Mouse (Mus musculus) forebrain, embryonic 12.5 days (tissue): Measurements from ENCODE around the gene Lsamp. TPM values are rescaled to one million over a fixed set of nuclear protein-coding genes. Genes with fewer than 3 reads are reported as not detected.

Source experiments
- ATAC-seq: fragments of 200-750 bp; cut with Nextera tagmentation; 2 replicates; pipeline ENCODE4 v1.8.0; 2017; ENCODE audit warnings: moderate TSS enrichment; ENCODE audit not compliant: low FRiP score
- H3K27ac ChIP-seq: fragments of 300-500 bp; sonication (generic); 2 replicates; pipeline ENCODE4 v1.5.1; 2016; ENCODE audit warnings: mild to moderate bottlenecking
- H3K27me3 ChIP-seq: fragments of 300-500 bp; sonication (generic); 2 replicates; pipeline ENCODE4 v1.6.1; 2016; ENCODE audit warnings: mild to moderate bottlenecking
- H3K36me3 ChIP-seq: fragments of 300-500 bp; sonication (generic); replicated peaks from 2 replicates; pipeline ENCODE4 v1.6.1; 2016; ENCODE audit warnings: mild to moderate bottlenecking
- H3K4me1 ChIP-seq: fragments of 300-500 bp; sonication (generic); 2 replicates; pipeline ENCODE4 v1.6.1; 2016
- H3K4me2 ChIP-seq: fragments of 300-500 bp; sonication (generic); 2 replicates; pipeline ENCODE4 v1.6.1; 2016; ENCODE audit warnings: mild to moderate bottlenecking, moderate library complexity
- H3K4me3 ChIP-seq: fragments of 300-500 bp; sonication (generic); replicated peaks from 2 replicates; pipeline ENCODE4 v1.5.1; 2016; ENCODE audit warnings: mild to moderate bottlenecking
- H3K9ac ChIP-seq: fragments of 300-500 bp; sonication (generic); 2 replicates; pipeline ENCODE4 v1.6.1; 2016; ENCODE audit warnings: mild to moderate bottlenecking
- H3K9me3 ChIP-seq: fragments of 300-500 bp; sonication (generic); 2 replicates; pipeline ENCODE4 v1.6.1; 2016
- WGBS: fragments of 180-500 bp; shearing (Covaris S2); methylation state at CpG from one replicate; pipeline ENCODE4 v1.1.7; 2016; 5-methylcytosine and 5-hydroxymethylcytosine counted together
- polyA plus RNA-seq: library from polyadenylated mRNA; unstranded; fragments of >200 nt; fragmentation: Nextera tagmentation; extraction: Ambion mirVana; gene quantifications from 2 replicates; pipeline ENCODE4 v1.2.1, GENCODE M21; 2016

Lsamp gene
- polyA plus RNA-seq, 1 experiment from 2014 or later, result 24.6 TPM

- Histone ChIP-seq H3K36me3 (no peaks in the 10 kb centered on the region), H3K4me3 (no peak overlapping the region), H3K4me1 (no peaks in the 10 kb centered on the region), H3K4me2 (no peak overlapping the region), H3K27ac (no peak overlapping the region), H3K9ac (no peak overlapping the region), H3K9me3 (no peaks in the 10 kb centered on the region), H3K27me3 (peaks cover 9% of the 10 kb centered on the region; the same call in 1 of the 2 replicates)
- peak; percentile 93 for ATAC-seq
- WGBS, result 69% methylated on average over 3 of the region's 3 CpGs
These were observed 655.6 kb downstream of the Lsamp start for GRCm38 (mm10) chr16:40639621-40640371.

DNA sequence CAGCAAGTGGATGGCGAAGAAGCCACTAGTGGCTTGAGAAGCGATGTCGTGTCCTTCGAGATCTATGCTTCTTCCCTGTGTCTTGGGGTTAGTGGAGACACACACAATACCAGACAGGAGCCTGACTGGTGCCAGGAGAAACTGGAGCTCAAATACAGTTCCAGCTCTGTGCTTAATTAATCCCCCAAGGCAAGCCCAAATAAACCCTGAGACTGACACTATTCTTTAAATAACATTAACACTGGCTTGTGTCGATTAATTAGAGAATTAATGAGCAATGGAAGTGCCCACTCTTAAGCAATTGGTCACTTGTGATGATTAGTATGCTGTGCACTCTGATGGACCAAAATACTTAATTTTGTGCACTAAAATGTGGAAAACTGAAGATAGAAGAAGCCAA lies 668.6 kb downstream of the Lsamp start:
- Histone ChIP-seq H3K4me3 (no peak overlapping the region), H3K27me3 (no peaks in the 10 kb centered on the region), H3K4me2 (no peak overlapping the region), H3K9me3 (no peaks in the 10 kb centered on the region), H3K36me3 (no peaks in the 10 kb centered on the region), H3K9ac (no peak overlapping the region), H3K27ac (no peak overlapping the region), H3K4me1 (no peaks in the 10 kb centered on the region; the same call in 1 of the 2 replicates)
- ATAC-seq, result peak; percentile 85; the same call in 1 of the 2 replicates
- 71% methylated on average over 5 of the region's 5 CpGs for WGBS

- ATAC-seq, result peak; percentile 68; the same call in 1 of the 2 replicates
These were observed 669.3 kb downstream of the Lsamp start for GRCm38 (mm10) chr16:40653508-40653907.

DNA sequence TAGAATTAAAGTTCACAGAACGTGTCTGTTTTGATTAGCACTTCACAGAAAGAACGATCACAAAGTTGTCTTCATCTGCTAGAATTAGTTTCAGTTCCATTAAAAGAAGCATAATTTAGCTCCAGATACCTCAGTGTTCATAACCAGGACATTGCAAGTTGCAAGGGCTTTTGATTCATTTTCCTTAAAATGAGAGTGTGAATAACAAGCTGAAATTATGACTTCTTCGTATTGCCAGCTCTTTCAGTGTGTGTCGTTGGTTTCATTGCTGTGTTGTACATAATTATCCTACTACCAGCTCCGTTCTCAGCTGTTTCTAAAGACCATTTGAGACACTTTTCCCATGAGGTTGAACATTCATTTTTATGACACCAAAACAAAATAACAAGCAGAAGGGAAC lies 672.2 kb downstream of the Lsamp start:
- WGBS, result 86% methylated on average over 5 of the region's 5 CpGs
- Histone ChIP-seq H3K27me3 (no peaks in the 10 kb centered on the region), H3K9me3 (no peaks in the 10 kb centered on the region), H3K4me3 (no peak overlapping the region), H3K9ac (no peak overlapping the region), H3K36me3 (no peaks in the 10 kb centered on the region), H3K4me1 (no peaks in the 10 kb centered on the region; the same call in 1 of the 2 replicates), H3K4me2 (no peak overlapping the region), H3K27ac (no peak overlapping the region)
- no peak for ATAC-seq

More at GRCm38 (mm10) chr16:40653508-40653907, 669.3 kb downstream of the Lsamp start:
- WGBS, result 65% methylated on average over 1 of the region's 1 CpGs
- no peaks in the 10 kb centered on the region for H3K27me3 ChIP-seq
- no peak overlapping the region for H3K27ac ChIP-seq
- no peak overlapping the region for H3K9ac ChIP-seq
- no peaks in the 10 kb centered on the region; the same call in 1 of the 2 replicates for H3K4me1 ChIP-seq
- H3K36me3 ChIP-seq, result no peaks in the 10 kb centered on the region
- H3K4me2 ChIP-seq, result no peak overlapping the region
- H3K9me3 ChIP-seq, result no peaks in the 10 kb centered on the region
- no peak overlapping the region for H3K4me3 ChIP-seq

- no peaks in the 10 kb centered on the region for H3K27me3 ChIP-seq
- 59% methylated on average over 6 of the region's 6 CpGs for WGBS
- H3K4me2 ChIP-seq, result no peak overlapping the region
- H3K4me3 ChIP-seq, result no peak overlapping the region
- no peak for ATAC-seq
- H3K9ac ChIP-seq, result no peak overlapping the region
- no peaks in the 10 kb centered on the region for H3K36me3 ChIP-seq
- H3K9me3 ChIP-seq, result no peaks in the 10 kb centered on the region
- H3K4me1 ChIP-seq, result no peaks in the 10 kb centered on the region; the same call in 1 of the 2 replicates
- no peak overlapping the region for H3K27ac ChIP-seq
These were observed 672.7 kb downstream of the Lsamp start for GRCm38 (mm10) chr16:40656871-40657270.

DNA sequence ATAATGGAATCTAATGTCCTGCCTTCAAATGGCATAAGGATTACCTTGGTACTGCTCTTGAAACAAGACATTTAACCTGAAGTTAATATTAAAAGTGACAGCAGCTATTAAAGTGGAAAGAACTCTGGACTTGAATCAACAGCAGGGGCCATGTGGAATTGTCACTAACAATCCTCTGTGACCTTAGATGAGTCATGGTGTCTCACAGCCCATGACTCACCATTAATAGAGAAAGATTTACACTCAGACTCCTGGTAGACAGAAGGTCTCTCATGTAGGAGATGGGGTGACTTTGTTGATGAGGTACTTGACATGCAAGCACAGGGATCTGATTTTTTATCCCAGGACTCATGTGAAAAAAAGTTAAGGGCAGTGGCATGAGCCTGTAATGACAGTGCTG lies 701.4 kb downstream of the Lsamp start:
- Histone ChIP-seq H3K4me1 (no peaks in the 10 kb centered on the region), H3K4me3 (no peak overlapping the region), H3K36me3 (no peaks in the 10 kb centered on the region), H3K9me3 (no peaks in the 10 kb centered on the region), H3K27me3 (no peaks in the 10 kb centered on the region), H3K9ac (no peak overlapping the region), H3K4me2 (no peak overlapping the region), H3K27ac (no peak overlapping the region)
- ATAC-seq, result no peak

DNA sequence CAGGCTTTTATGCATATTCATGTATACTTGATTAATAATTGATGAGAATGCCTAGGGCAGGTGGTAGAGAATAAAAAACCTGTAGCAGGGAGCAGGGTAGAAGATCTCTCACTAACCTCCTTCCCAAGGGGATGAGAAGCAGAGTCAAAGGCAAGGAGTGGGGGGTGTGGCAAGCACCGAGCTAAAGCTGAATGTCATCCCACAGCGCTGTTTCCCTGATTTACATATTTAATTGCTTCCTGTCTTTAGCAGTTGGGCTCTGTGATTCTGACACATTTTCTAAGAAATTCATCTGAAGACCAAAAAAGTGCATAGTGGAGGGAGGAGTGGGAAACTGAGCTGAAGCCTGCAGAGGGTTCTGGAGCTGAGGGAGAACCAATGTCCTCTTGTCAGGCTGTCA lies 708.1 kb downstream of the Lsamp start:
- WGBS, result 32% methylated on average over 2 of the region's 2 CpGs

DNA sequence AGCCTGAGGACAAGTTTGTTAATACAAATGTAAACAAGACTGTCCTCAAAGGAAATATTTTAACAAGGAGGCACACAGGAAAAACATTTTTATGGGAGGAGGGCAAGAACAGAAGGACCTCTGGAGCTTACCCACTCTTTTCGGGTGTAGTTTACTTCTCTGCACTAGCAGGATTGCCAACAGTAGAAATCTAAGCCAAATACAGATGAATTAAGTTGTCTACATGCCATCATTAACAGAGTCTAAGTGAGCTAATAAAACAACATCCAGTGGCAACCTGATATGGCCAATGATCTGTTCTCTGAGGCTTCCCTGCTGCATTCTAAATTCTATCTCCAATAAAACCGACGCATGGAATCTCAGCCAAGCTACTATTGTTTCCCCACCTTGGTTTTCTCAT lies 713.1 kb downstream of the Lsamp start:
- H3K9ac ChIP-seq, result no peak overlapping the region
- H3K4me2 ChIP-seq, result no peak overlapping the region
- WGBS, result 92% methylated on average over 3 of the region's 3 CpGs
- H3K4me1 ChIP-seq, result 0 out of 2 replicates have a peak, but pooled peaks cover 1% of the 10 kb centered on the region
- no peak overlapping the region for H3K4me3 ChIP-seq
- no peaks in the 10 kb centered on the region for H3K27me3 ChIP-seq
- H3K27ac ChIP-seq, result no peak overlapping the region
- no peaks in the 10 kb centered on the region for H3K36me3 ChIP-seq
- H3K9me3 ChIP-seq, result no peaks in the 10 kb centered on the region
- no peak for ATAC-seq

More for the DNA sequence above, 708.1 kb downstream of the Lsamp start:
- no peak overlapping the region for H3K9ac ChIP-seq
- no peak for ATAC-seq
- no peaks in the 10 kb centered on the region for H3K9me3 ChIP-seq
- H3K27ac ChIP-seq, result no peak overlapping the region
- H3K4me3 ChIP-seq, result no peak overlapping the region
- H3K27me3 ChIP-seq, result no peaks in the 10 kb centered on the region
- 0 out of 2 replicates have a peak, but pooled peaks cover 3% of the 10 kb centered on the region for H3K4me1 ChIP-seq
- no peak overlapping the region for H3K4me2 ChIP-seq
- H3K36me3 ChIP-seq, result no peaks in the 10 kb centered on the region

GRCm38 (mm10) chr16:40708558-40708957 lies 724.4 kb downstream of the Lsamp start:
- Histone ChIP-seq H3K4me2 (no peak overlapping the region), H3K4me3 (no peak overlapping the region), H3K27me3 (no peaks in the 10 kb centered on the region), H3K9me3 (no peaks in the 10 kb centered on the region), H3K4me1 (no peaks in the 10 kb centered on the region), H3K27ac (no peak overlapping the region), H3K36me3 (no peaks in the 10 kb centered on the region), H3K9ac (no peak overlapping the region)
- ATAC-seq, result 0 out of 2 replicates have a peak, but pooled peaks have one; percentile 31
- WGBS, result 45% methylated on average over 2 of the region's 2 CpGs

DNA sequence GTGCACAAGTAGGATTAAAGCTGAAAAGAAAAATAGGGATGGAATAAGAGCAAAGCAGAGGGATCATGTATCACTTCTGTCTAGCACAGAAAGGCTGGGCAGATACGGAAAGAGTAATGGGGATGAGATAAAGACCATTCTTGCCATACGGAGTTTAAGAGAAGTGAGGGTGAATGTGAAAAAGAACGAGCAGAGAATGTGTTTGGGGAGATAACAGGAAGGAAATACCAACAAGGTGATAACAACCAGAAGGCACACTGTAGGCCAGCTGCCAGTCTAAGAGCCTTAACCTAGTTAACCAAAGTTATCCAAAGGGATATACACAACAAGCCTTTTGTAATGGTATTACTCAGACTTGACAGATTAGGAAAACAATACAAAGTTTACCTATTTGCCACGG lies 725.4 kb downstream of the Lsamp start:
- 72% methylated on average over 4 of the region's 4 CpGs for WGBS
- H3K36me3 ChIP-seq, result no peaks in the 10 kb centered on the region
- H3K27me3 ChIP-seq, result no peaks in the 10 kb centered on the region
- H3K4me1 ChIP-seq, result no peaks in the 10 kb centered on the region
- H3K9me3 ChIP-seq, result no peaks in the 10 kb centered on the region
- H3K4me3 ChIP-seq, result no peak overlapping the region
- H3K27ac ChIP-seq, result no peak overlapping the region
- ATAC-seq, result no peak
- no peak overlapping the region for H3K9ac ChIP-seq
- no peak overlapping the region for H3K4me2 ChIP-seq

- Histone ChIP-seq H3K9ac (no peak overlapping the region), H3K4me1 (no peaks in the 10 kb centered on the region), H3K4me2 (no peak overlapping the region), H3K4me3 (no peak overlapping the region), H3K9me3 (no peaks in the 10 kb centered on the region), H3K27ac (no peak overlapping the region), H3K27me3 (no peaks in the 10 kb centered on the region), H3K36me3 (no peaks in the 10 kb centered on the region)
- no peak for ATAC-seq
- 74% methylated on average over 3 of the region's 3 CpGs for WGBS
These were observed 725.9 kb downstream of the Lsamp start for GRCm38 (mm10) chr16:40710068-40710467.

DNA sequence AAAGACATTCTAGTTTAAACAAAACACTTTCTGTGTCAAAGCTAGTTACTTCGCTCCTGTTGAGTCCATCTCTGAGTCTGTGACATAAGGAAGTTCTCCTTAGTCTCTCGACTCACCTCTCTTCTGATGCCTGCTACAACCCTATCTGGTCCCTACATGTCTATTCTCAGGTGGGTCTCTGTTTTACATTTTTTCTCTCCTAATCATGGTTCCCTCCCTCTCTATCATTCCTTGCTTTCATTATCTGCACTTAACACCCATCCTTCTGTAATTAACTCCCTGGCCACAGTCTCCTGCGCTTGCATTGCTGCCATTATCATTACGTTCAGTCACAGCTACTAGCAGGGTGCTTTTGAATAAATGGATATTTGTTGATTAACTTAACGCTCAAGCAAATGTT lies 726.3 kb downstream of the Lsamp start:
- ATAC-seq, result no peak
- H3K9ac ChIP-seq, result no peak overlapping the region

GRCm38 (mm10) chr16:40713725-40714124 lies 729.6 kb downstream of the Lsamp start:
- WGBS, result 82% methylated on average over 3 of the region's 3 CpGs
- ATAC-seq, result no peak

More for the DNA sequence above, 726.3 kb downstream of the Lsamp start:
- H3K4me3 ChIP-seq, result no peak overlapping the region
- no peaks in the 10 kb centered on the region for H3K36me3 ChIP-seq
- no peaks in the 10 kb centered on the region for H3K27me3 ChIP-seq
- no peaks in the 10 kb centered on the region for H3K9me3 ChIP-seq
- no peak overlapping the region for H3K27ac ChIP-seq
- 83% methylated on average over 5 of the region's 5 CpGs for WGBS
- H3K4me1 ChIP-seq, result no peaks in the 10 kb centered on the region
- H3K4me2 ChIP-seq, result no peak overlapping the region

More at GRCm38 (mm10) chr16:40713725-40714124, 729.6 kb downstream of the Lsamp start:
- H3K27me3 ChIP-seq, result no peaks in the 10 kb centered on the region
- H3K4me1 ChIP-seq, result no peaks in the 10 kb centered on the region
- H3K36me3 ChIP-seq, result no peaks in the 10 kb centered on the region
- H3K27ac ChIP-seq, result no peak overlapping the region
- no peak overlapping the region for H3K4me2 ChIP-seq
- H3K9me3 ChIP-seq, result no peaks in the 10 kb centered on the region
- H3K9ac ChIP-seq, result no peak overlapping the region
- H3K4me3 ChIP-seq, result no peak overlapping the region
